Mouse (Mus musculus) heart, embryonic 10.5 days (tissue): ENCODE results near the gene Cog1. TPM values are rescaled to one million over a fixed set of nuclear protein-coding genes. Genes with fewer than 3 reads are reported as not detected.
A peak's percentile ranks its signal among the peaks of the same experiment; 100 is the strongest.

Experiments
- DNase-seq: peaks from one replicate; pipeline ENCODE4 v3.0.0-alpha.2; 2017; ENCODE audit warnings: low spot score
- H3K27ac ChIP-seq: fragments of 300-500 bp; sonication (generic); 2 replicates; pipeline ENCODE4 v1.5.1; 2016; ENCODE audit warnings: mild to moderate bottlenecking
- H3K27me3 ChIP-seq: fragments of 300-500 bp; sonication (generic); 2 replicates; pipeline ENCODE4 v1.6.1; 2016; ENCODE audit warnings: mild to moderate bottlenecking; ENCODE audit not compliant: poor library complexity, insufficient read depth, severe bottlenecking
- H3K36me3 ChIP-seq: fragments of 300-500 bp; sonication (generic); 2 replicates; pipeline ENCODE4 v1.6.1; 2016; ENCODE audit warnings: mild to moderate bottlenecking, moderate library complexity
- H3K4me1 ChIP-seq: fragments of 300-500 bp; sonication (generic); 2 replicates; pipeline ENCODE4 v1.6.1; 2016; ENCODE audit warnings: mild to moderate bottlenecking
- H3K4me3 ChIP-seq: fragments of 300-500 bp; sonication (generic); 2 replicates; pipeline ENCODE4 v1.5.1; 2016; ENCODE audit warnings: mild to moderate bottlenecking, moderate library complexity
- H3K9me3 ChIP-seq: fragments of 300-500 bp; sonication (generic); 2 replicates; pipeline ENCODE4 v1.6.1; 2016; ENCODE audit warnings: mild to moderate bottlenecking, moderate library complexity
- WGBS: fragments of 180-500 bp; shearing (Covaris S2); methylation state at CpG from one replicate; pipeline ENCODE4 v1.1.7; 2016; 5-methylcytosine and 5-hydroxymethylcytosine counted together
- polyA plus RNA-seq: library from polyadenylated mRNA; unstranded; fragments of >200 nt; fragmentation: Nextera tagmentation; extraction: Ambion mirVana; gene quantifications from 2 replicates; pipeline ENCODE4 v1.2.1, GENCODE M21; 2016

Cog1 gene
- polyA plus RNA-seq, 1 experiment from 2014 or later = 23.2 TPM

GRCm38 (mm10) chr11:113618672-113619419 lies 30.1 kb upstream of the Cog1 start, which contains the start of gene Sstr2:
Gene Sstr2, plus strand, starts transcription at chr11:113619342.
- H3K27me3 ChIP-seq = peaks cover 74% of the 10 kb centered on the region
- under 1% methylated on average over 54 of the region's 54 CpGs for WGBS

GRCm38 (mm10) chr11:113619420-113620080 lies 29.4 kb upstream of the Cog1 start:
- WGBS = 5% methylated on average over 31 of the region's 31 CpGs
- no peaks in the 10 kb centered on the region for H3K9me3 ChIP-seq
- 0 out of 2 replicates have a peak overlapping the region, but pooled peaks have one; percentile 50 for H3K27ac ChIP-seq
- H3K27me3 ChIP-seq = peaks cover 68% of the 10 kb centered on the region
- DNase-seq = no peak
- peaks cover 24% of the 10 kb centered on the region for H3K4me1 ChIP-seq
- peak overlapping the region; percentile 62 for H3K4me3 ChIP-seq
- H3K36me3 ChIP-seq = no peaks in the 10 kb centered on the region

More at GRCm38 (mm10) chr11:113618672-113619419, 30.1 kb upstream of the Cog1 start, which contains the start of gene Sstr2:
- Histone ChIP-seq H3K36me3 (no peaks in the 10 kb centered on the region), H3K9me3 (no peaks in the 10 kb centered on the region), H3K4me3 (peak within 1 kb of the TSS; percentile 62), H3K27ac (0 out of 2 replicates have a peak within 1 kb of the TSS, but pooled peaks have one; percentile 50), H3K4me1 (peaks cover 24% of the 10 kb centered on the region)
- DNase-seq = peak; percentile 79

- H3K27me3 ChIP-seq = peaks cover 60% of the 10 kb centered on the region
- 74% methylated on average over 2 of the region's 2 CpGs for WGBS
Observed at GRCm38 (mm10) chr11:113621001-113621400, 28.0 kb upstream of the Cog1 start.

GRCm38 (mm10) chr11:113622028-113622427 lies 26.9 kb upstream of the Cog1 start:
- peaks cover 49% of the 10 kb centered on the region for H3K27me3 ChIP-seq

More at GRCm38 (mm10) chr11:113621001-113621400, 28.0 kb upstream of the Cog1 start:
- H3K36me3 ChIP-seq = no peaks in the 10 kb centered on the region
- H3K4me1 ChIP-seq = peaks cover 24% of the 10 kb centered on the region
- DNase-seq = no peak
- no peak overlapping the region for H3K4me3 ChIP-seq
- H3K9me3 ChIP-seq = no peaks in the 10 kb centered on the region
- H3K27ac ChIP-seq = no peak overlapping the region

GRCm38 (mm10) chr11:113625437-113625836 lies 23.5 kb upstream of the Cog1 start:
- no peak overlapping the region for H3K27ac ChIP-seq
- H3K4me1 ChIP-seq = no peaks in the 10 kb centered on the region
- no peaks in the 10 kb centered on the region for H3K9me3 ChIP-seq
- H3K27me3 ChIP-seq = peaks cover 22% of the 10 kb centered on the region
- DNase-seq = no peak
- no peaks in the 10 kb centered on the region for H3K36me3 ChIP-seq
- WGBS = 90% methylated on average over 18 of the region's 18 CpGs
- no peak overlapping the region for H3K4me3 ChIP-seq

More at GRCm38 (mm10) chr11:113622028-113622427, 26.9 kb upstream of the Cog1 start:
- Histone ChIP-seq H3K9me3 (no peaks in the 10 kb centered on the region), H3K4me3 (no peak overlapping the region), H3K36me3 (no peaks in the 10 kb centered on the region), H3K4me1 (peaks cover 24% of the 10 kb centered on the region), H3K27ac (no peak overlapping the region)
- 82% methylated on average over 4 of the region's 4 CpGs for WGBS
- DNase-seq = no peak

- H3K36me3 ChIP-seq = no peaks in the 10 kb centered on the region
- no peaks in the 10 kb centered on the region for H3K4me1 ChIP-seq
- H3K27ac ChIP-seq = no peak overlapping the region
- no peak for DNase-seq
- H3K27me3 ChIP-seq = peaks cover 10% of the 10 kb centered on the region; the same call in 1 of the 2 replicates
- H3K9me3 ChIP-seq = no peaks in the 10 kb centered on the region
- H3K4me3 ChIP-seq = no peak overlapping the region
- WGBS = 51% methylated on average over 4 of the region's 4 CpGs
Observed at GRCm38 (mm10) chr11:113627785-113628184, 21.2 kb upstream of the Cog1 start.

- Histone ChIP-seq H3K4me3 (no peak overlapping the region), H3K27ac (no peak overlapping the region), H3K9me3 (no peaks in the 10 kb centered on the region), H3K27me3 (peaks cover 10% of the 10 kb centered on the region; the same call in 1 of the 2 replicates), H3K4me1 (no peaks in the 10 kb centered on the region), H3K36me3 (no peaks in the 10 kb centered on the region)
- 57% methylated on average over 7 of the region's 7 CpGs for WGBS
- DNase-seq = no peak
Observed at GRCm38 (mm10) chr11:113630642-113631041, 18.3 kb upstream of the Cog1 start.

- Histone ChIP-seq H3K36me3 (no peaks in the 10 kb centered on the region), H3K27me3 (peaks cover 10% of the 10 kb centered on the region; the same call in 1 of the 2 replicates), H3K27ac (no peak overlapping the region), H3K4me1 (no peaks in the 10 kb centered on the region), H3K4me3 (no peak overlapping the region), H3K9me3 (no peaks in the 10 kb centered on the region)
- no peak for DNase-seq
- 79% methylated on average over 8 of the region's 8 CpGs for WGBS
Observed at GRCm38 (mm10) chr11:113631302-113631701, 17.7 kb upstream of the Cog1 start.

- no peak for DNase-seq
- no peaks in the 10 kb centered on the region for H3K9me3 ChIP-seq
- WGBS = 80% methylated on average over 8 of the region's 8 CpGs
- H3K27ac ChIP-seq = no peak overlapping the region
- peaks cover 10% of the 10 kb centered on the region; the same call in 1 of the 2 replicates for H3K27me3 ChIP-seq
- no peak overlapping the region for H3K4me3 ChIP-seq
- H3K36me3 ChIP-seq = no peaks in the 10 kb centered on the region
- no peaks in the 10 kb centered on the region for H3K4me1 ChIP-seq
Observed at GRCm38 (mm10) chr11:113631862-113632261, 17.1 kb upstream of the Cog1 start.

- DNase-seq = no peak
- Histone ChIP-seq H3K27ac (no peak overlapping the region), H3K27me3 (peaks cover 10% of the 10 kb centered on the region; the same call in 1 of the 2 replicates), H3K4me1 (no peaks in the 10 kb centered on the region), H3K4me3 (no peak overlapping the region), H3K9me3 (no peaks in the 10 kb centered on the region), H3K36me3 (no peaks in the 10 kb centered on the region)
- 76% methylated on average over 7 of the region's 7 CpGs for WGBS
Observed at GRCm38 (mm10) chr11:113632303-113632702, 16.7 kb upstream of the Cog1 start.

GRCm38 (mm10) chr11:113633398-113633797 lies 15.6 kb upstream of the Cog1 start:
- Histone ChIP-seq H3K9me3 (no peaks in the 10 kb centered on the region), H3K27me3 (peaks cover 10% of the 10 kb centered on the region; the same call in 1 of the 2 replicates), H3K4me3 (no peak overlapping the region), H3K4me1 (no peaks in the 10 kb centered on the region), H3K27ac (no peak overlapping the region), H3K36me3 (no peaks in the 10 kb centered on the region)
- DNase-seq = no peak
- WGBS = 85% methylated on average over 5 of the region's 5 CpGs

GRCm38 (mm10) chr11:113634699-113635121 lies 14.3 kb upstream of the Cog1 start:
- Histone ChIP-seq H3K4me3 (no peak overlapping the region), H3K9me3 (no peaks in the 10 kb centered on the region), H3K4me1 (no peaks in the 10 kb centered on the region), H3K36me3 (no peaks in the 10 kb centered on the region), H3K27ac (no peak overlapping the region), H3K27me3 (peaks cover 5% of the 10 kb centered on the region; the same call in 1 of the 2 replicates)
- 69% methylated on average over 10 of the region's 10 CpGs for WGBS
- DNase-seq = no peak

GRCm38 (mm10) chr11:113638680-113639079 lies 10.3 kb upstream of the Cog1 start:
- H3K4me1 ChIP-seq = no peaks in the 10 kb centered on the region
- WGBS = 88% methylated on average over 12 of the region's 12 CpGs

More at GRCm38 (mm10) chr11:113638680-113639079, 10.3 kb upstream of the Cog1 start:
- Histone ChIP-seq H3K4me3 (no peak overlapping the region), H3K27ac (no peak overlapping the region), H3K27me3 (no peaks in the 10 kb centered on the region), H3K36me3 (no peaks in the 10 kb centered on the region), H3K9me3 (no peaks in the 10 kb centered on the region)
- no peak for DNase-seq
